Mouse (Mus musculus) left cerebral cortex, adult 8-10 months (tissue): Measurements from ENCODE around the gene Mfap3. TPM values are rescaled to one million over a fixed set of nuclear protein-coding genes. Genes with fewer than 3 reads are reported as not detected.

Source experiments
- total RNA-seq, 4 experiments: library from RNA; stranded (reverse); gene quantifications; 2 replicates each; pipeline ENCODE4 v1.2.4; 2022

Gene Mfap3
- total RNA-seq, 4 experiments from 2014 or later = 19.9 to 22.1 (median 20.1) TPM

Other genes starting within 250 kb of the Mfap3 start
- gene Fam114a2, start within 50 bp of the Mfap3 start, total RNA-seq = 10 to 100 TPM; 28.1 to 31.9 (median 30.5) TPM
- 1 to 10 TPM; 7.2 to 9.4 (median 8.6) TPM for gene Galnt10, start 126.8 kb downstream of the Mfap3 start, total RNA-seq